12 mouse cellular contexts compared by ENCODE assay signal in the genomic region with DNA sequence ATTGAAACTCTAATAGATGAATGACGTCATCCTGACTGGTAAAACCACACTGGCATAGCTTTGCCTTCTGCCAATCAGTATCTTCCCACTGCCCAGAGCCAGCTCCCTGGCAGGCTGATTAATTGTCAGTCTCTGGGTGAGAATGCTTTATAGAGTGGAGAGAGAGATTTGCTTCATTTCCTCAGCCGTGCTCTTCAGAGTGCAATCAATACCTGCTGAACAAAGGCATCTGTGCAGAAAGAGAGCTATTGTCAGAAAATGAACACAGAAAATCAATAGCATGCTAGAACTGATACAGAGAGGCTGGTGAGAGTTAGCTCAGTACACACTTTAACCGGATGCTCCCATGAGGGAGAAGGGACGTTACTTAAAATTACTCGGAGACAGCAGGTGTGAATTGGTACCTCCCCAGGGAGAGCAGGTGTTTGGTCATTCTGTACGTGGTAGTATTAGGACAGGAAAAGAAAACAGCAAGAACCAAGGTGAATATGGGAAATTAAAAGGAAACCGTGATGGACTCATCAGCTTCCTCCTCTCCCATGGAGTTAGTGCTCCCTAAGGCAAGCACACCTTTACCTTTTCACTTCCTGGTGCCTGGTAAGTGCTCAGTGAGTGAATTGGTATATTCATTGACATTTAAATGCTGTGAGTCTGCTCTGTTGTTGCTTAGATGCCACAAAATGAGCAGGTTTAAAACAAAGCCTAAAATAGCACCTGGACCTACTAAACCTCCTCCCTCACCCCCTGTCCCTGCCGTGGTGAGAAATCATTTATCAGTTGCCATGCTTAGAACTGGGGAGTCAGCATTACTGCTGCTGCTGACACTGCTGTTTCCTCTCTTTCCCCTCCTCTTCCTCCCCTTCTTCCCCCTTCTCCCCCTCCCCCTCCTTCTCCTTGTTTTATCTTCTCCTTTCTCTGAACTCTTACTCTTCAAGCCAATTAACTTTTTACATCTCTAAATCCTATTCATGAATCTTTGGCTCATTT. TPM values are rescaled to one million over a fixed set of nuclear protein-coding genes. Genes with fewer than 3 reads are reported as not detected.
A peak's percentile ranks its signal among the peaks of the same experiment; 100 is the strongest.
DNase-seq lines count a peak whose midpoint lies in the region; ATAC-seq lines count a peak whose summit lies in the region.
"Had no signal": no experiment of that assay in that cellular context is flagged by ENCODE, and none has a peak within 500 bp of the region (broad histone marks: within the 10 kb centered on the region; RNA-seq: fewer than 3 reads in every experiment).

No protein-coding gene starts in this region.

- DNase-seq in A20 (ENCODE audit: low read depth, low spot score): peak; percentile 39
- DNase-seq: adrenal gland, adult 8-10 months; kidney, adult 9 months; lung, embryonic 14.5 days had no signal

- ATAC-seq in forebrain, embryonic 12.5 days (ENCODE audit: low FRiP score): peak; percentile 36; the same call in 1 of the 2 replicates
- no peak for ATAC-seq in forebrain, embryonic 13.5 days
- peak; percentile 66; the same call in 1 of the 2 replicates for ATAC-seq in hindbrain, embryonic 12.5 days (ENCODE audit: low FRiP score)
- ATAC-seq in midbrain, embryonic 15.5 days (replicated peaks): peak; percentile 85
- ATAC-seq in kidney, embryonic 15.5 days (replicated peaks; ENCODE audit: low FRiP score): no peak
- no peak for ATAC-seq in erythroid progenitor cell, adult 5-6 weeks (replicated peaks; ENCODE audit: low FRiP score, poor library complexity, severe bottlenecking)
- no peak for ATAC-seq in kidney, embryonic 16.5 days (ENCODE audit: low FRiP score, low TSS enrichment)

- 56% methylated on average over 8 of the region's 8 CpGs for WGBS in forebrain, embryonic 12.5 days
- WGBS in forebrain, embryonic 13.5 days: 49% methylated on average over 8 of the region's 8 CpGs
- WGBS in hindbrain, embryonic 12.5 days: 48% methylated on average over 8 of the region's 8 CpGs
- 45% methylated on average over 8 of the region's 8 CpGs for WGBS in midbrain, embryonic 15.5 days
- 53% methylated on average over 8 of the region's 8 CpGs for WGBS in kidney, embryonic 15.5 days
- 51% methylated on average over 8 of the region's 8 CpGs for WGBS in kidney, embryonic 16.5 days

- H3K4me3 ChIP-seq in forebrain, embryonic 12.5 days (replicated peaks): no peak overlapping the region
- no peak overlapping the region for H3K4me3 ChIP-seq in forebrain, embryonic 13.5 days
- no peak overlapping the region for H3K4me3 ChIP-seq in hindbrain, embryonic 12.5 days
- H3K4me3 ChIP-seq in midbrain, embryonic 15.5 days: no peak overlapping the region
- no peak overlapping the region for H3K4me3 ChIP-seq in kidney, embryonic 15.5 days (replicated peaks)
- H3K4me3 ChIP-seq in kidney, embryonic 16.5 days (ENCODE audit: low read length): no peak overlapping the region

- H3K9me3 ChIP-seq in forebrain, embryonic 12.5 days: no peaks in the 10 kb centered on the region
- H3K9me3 ChIP-seq in forebrain, embryonic 13.5 days (replicated peaks): no peaks in the 10 kb centered on the region
- H3K9me3 ChIP-seq in hindbrain, embryonic 12.5 days (replicated peaks): no peaks in the 10 kb centered on the region
- no peaks in the 10 kb centered on the region for H3K9me3 ChIP-seq in midbrain, embryonic 15.5 days
- no peaks in the 10 kb centered on the region for H3K9me3 ChIP-seq in kidney, embryonic 15.5 days (replicated peaks)
- H3K9me3 ChIP-seq in kidney, embryonic 16.5 days (ENCODE audit: low read length): no peaks in the 10 kb centered on the region

- H3K9ac ChIP-seq in forebrain, embryonic 12.5 days: no peak overlapping the region
- H3K9ac ChIP-seq in forebrain, embryonic 13.5 days: no peak overlapping the region
- H3K9ac ChIP-seq in hindbrain, embryonic 12.5 days: no peak overlapping the region
- H3K9ac ChIP-seq in midbrain, embryonic 15.5 days: no peak overlapping the region
- no peak overlapping the region for H3K9ac ChIP-seq in kidney, embryonic 15.5 days
- H3K9ac ChIP-seq in kidney, embryonic 16.5 days (replicated peaks; ENCODE audit: low read length): no peak overlapping the region
- H3K9ac ChIP-seq: lung, embryonic 14.5 days had no signal

- no peaks in the 10 kb centered on the region for H3K27me3 ChIP-seq in forebrain, embryonic 12.5 days
- no peaks in the 10 kb centered on the region for H3K27me3 ChIP-seq in forebrain, embryonic 13.5 days
- H3K27me3 ChIP-seq in hindbrain, embryonic 12.5 days: no peaks in the 10 kb centered on the region
- no peaks in the 10 kb centered on the region for H3K27me3 ChIP-seq in midbrain, embryonic 15.5 days (replicated peaks)
- no peaks in the 10 kb centered on the region for H3K27me3 ChIP-seq in kidney, embryonic 15.5 days
- H3K27me3 ChIP-seq in kidney, embryonic 16.5 days (ENCODE audit: insufficient read depth, low read length): no peaks in the 10 kb centered on the region

- H3K27ac ChIP-seq in forebrain, embryonic 12.5 days: no peak overlapping the region
- H3K27ac ChIP-seq in forebrain, embryonic 13.5 days: no peak overlapping the region
- no peak overlapping the region for H3K27ac ChIP-seq in hindbrain, embryonic 12.5 days
- H3K27ac ChIP-seq in midbrain, embryonic 15.5 days: 0 out of 2 replicates have a peak overlapping the region, but pooled peaks have one; percentile 3
- no peak overlapping the region for H3K27ac ChIP-seq in kidney, embryonic 15.5 days
- no peak overlapping the region for H3K27ac ChIP-seq in kidney, embryonic 16.5 days (ENCODE audit: low read length)

- no peak overlapping the region for H3K4me2 ChIP-seq in forebrain, embryonic 12.5 days
- no peak overlapping the region for H3K4me2 ChIP-seq in forebrain, embryonic 13.5 days
- no peak overlapping the region for H3K4me2 ChIP-seq in hindbrain, embryonic 12.5 days (replicated peaks)
- no peak overlapping the region for H3K4me2 ChIP-seq in midbrain, embryonic 15.5 days
- no peak overlapping the region for H3K4me2 ChIP-seq in kidney, embryonic 15.5 days
- no peak overlapping the region for H3K4me2 ChIP-seq in kidney, embryonic 16.5 days (replicated peaks; ENCODE audit: low read depth, low read length)
- H3K4me2 ChIP-seq: heart, embryonic 11.5 days; lung, embryonic 14.5 days had no signal

- H3K36me3 ChIP-seq in forebrain, embryonic 12.5 days (replicated peaks): no peaks in the 10 kb centered on the region
- H3K36me3 ChIP-seq in forebrain, embryonic 13.5 days (ENCODE audit: poor library complexity, severe bottlenecking): no peaks in the 10 kb centered on the region
- no peaks in the 10 kb centered on the region for H3K36me3 ChIP-seq in hindbrain, embryonic 12.5 days
- no peaks in the 10 kb centered on the region for H3K36me3 ChIP-seq in midbrain, embryonic 15.5 days (replicated peaks)
- no peaks in the 10 kb centered on the region for H3K36me3 ChIP-seq in kidney, embryonic 15.5 days
- no peaks in the 10 kb centered on the region for H3K36me3 ChIP-seq in kidney, embryonic 16.5 days (ENCODE audit: insufficient read depth, low read length)

- H3K4me1 ChIP-seq in forebrain, embryonic 12.5 days: no peaks in the 10 kb centered on the region
- H3K4me1 ChIP-seq in forebrain, embryonic 13.5 days: no peaks in the 10 kb centered on the region
- no peaks in the 10 kb centered on the region for H3K4me1 ChIP-seq in hindbrain, embryonic 12.5 days
- H3K4me1 ChIP-seq in midbrain, embryonic 15.5 days: 0 out of 2 replicates have a peak, but pooled peaks cover 3% of the 10 kb centered on the region
- H3K4me1 ChIP-seq in kidney, embryonic 15.5 days: no peaks in the 10 kb centered on the region
- no peaks in the 10 kb centered on the region for H3K4me1 ChIP-seq in kidney, embryonic 16.5 days (ENCODE audit: insufficient read depth, low read length)

RNA-seq across cellular contexts. Expression of gene Fam107b, which starts 38.9 kb away (rescaled TPM):
- polyA plus RNA-seq in forebrain, embryonic 12.5 days (2016; fragmentation: Nextera tagmentation; extraction: Ambion mirVana): 44.2 and 49.3 TPM in 2 replicates
- 43.5 and 45.2 TPM in 2 replicates for polyA plus RNA-seq in forebrain, embryonic 13.5 days (2015; fragmentation: Nextera tagmentation; extraction: Ambion mirVana)
- 48.4 and 57.1 TPM in 2 replicates for polyA plus RNA-seq in hindbrain, embryonic 12.5 days (2016; fragmentation: Nextera tagmentation; extraction: Ambion mirVana)
- 30.3 and 32.4 TPM in 2 replicates for polyA plus RNA-seq in midbrain, embryonic 15.5 days (2015; fragmentation: Nextera tagmentation; extraction: Ambion mirVana)
- polyA plus RNA-seq in kidney, embryonic 15.5 days (2015; fragmentation: Nextera tagmentation; extraction: Ambion mirVana): 58.7 and 59.9 TPM in 2 replicates
- total RNA-seq in erythroid progenitor cell, adult 5-6 weeks (2015; ENCODE audit: low replicate concordance): 155 and 288 TPM in 2 replicates
- total RNA-seq in erythroid progenitor cell, adult 5-6 weeks (2017; ENCODE audit: low replicate concordance): 101 and 104 TPM in 2 replicates
- polyA plus RNA-seq in kidney, embryonic 16.5 days (2015; fragmentation: Nextera tagmentation; extraction: Ambion mirVana): 67.2 and 76.1 TPM in 2 replicates

Comparison
In these comparisons a context has a peak if more than half of its experiments do, and no peak if none do; other contexts are left out.
1. ATAC-seq: peak in forebrain, embryonic 12.5 days (single experiment), hindbrain, embryonic 12.5 days (single experiment) and midbrain, embryonic 15.5 days (single experiment); none in forebrain, embryonic 13.5 days (single experiment), kidney, embryonic 15.5 days (single experiment), erythroid progenitor cell, adult 5-6 weeks (single experiment) and kidney, embryonic 16.5 days (single experiment).